Mouse (Mus musculus) liver, embryonic 16.5 days (tissue): ENCODE measurements around the gene Gm815. TPM values are rescaled to one million over a fixed set of nuclear protein-coding genes. Genes with fewer than 3 reads are reported as not detected.

Source experiments
- ATAC-seq: fragments of 200-750 bp; cut with Nextera tagmentation; 2 replicates; pipeline ENCODE4 v1.8.0; 2017; ENCODE audit warnings: low read depth, mild to moderate bottlenecking, moderate number of reproducible peaks, moderate library complexity
- H3K27ac ChIP-seq: fragments of 300-500 bp; sonication (generic); 2 replicates; pipeline ENCODE4 v1.5.1; 2014; ENCODE audit warnings: mild to moderate bottlenecking, low read length
- H3K27me3 ChIP-seq: fragments of 300-500 bp; sonication (generic); 2 replicates; pipeline ENCODE4 v1.6.1; 2014; ENCODE audit warnings: low read depth, low read length, mixed read lengths; ENCODE audit not compliant: control insufficient read depth, insufficient read depth
- H3K36me3 ChIP-seq: fragments of 300-500 bp; sonication (generic); 2 replicates; pipeline ENCODE4 v1.6.1; 2014; ENCODE audit warnings: mild to moderate bottlenecking; ENCODE audit not compliant: control insufficient read depth, insufficient read depth
- H3K4me1 ChIP-seq: fragments of 300-500 bp; sonication (generic); 2 replicates; pipeline ENCODE4 v1.6.1; 2014; ENCODE audit warnings: low read depth, low read length, mixed read lengths; ENCODE audit not compliant: control insufficient read depth
- H3K4me2 ChIP-seq: fragments of 300-500 bp; sonication (generic); 2 replicates; pipeline ENCODE4 v1.6.1; 2014; ENCODE audit warnings: low read depth, low read length, mixed read lengths
- H3K4me3 ChIP-seq: fragments of 300-500 bp; sonication (generic); 2 replicates; pipeline ENCODE4 v1.5.1; 2014; ENCODE audit warnings: low read depth, mild to moderate bottlenecking, low read length
- H3K9ac ChIP-seq: fragments of 300-500 bp; sonication (generic); 2 replicates; pipeline ENCODE4 v1.6.1; 2014; ENCODE audit warnings: low read depth, low read length
- H3K9me3 ChIP-seq: fragments of 300-500 bp; sonication (generic); replicated peaks from 2 replicates; pipeline ENCODE4 v1.6.1; 2016; ENCODE audit warnings: low read length; ENCODE audit not compliant: control insufficient read depth
- WGBS: fragments of 180-500 bp; shearing (Covaris S2); extraction: QIAGEN DNeasy Blood & Tissue Kit; methylation state at CpG from one replicate; pipeline ENCODE4 v1.1.7; 2014; ENCODE audit not compliant: insufficient replicate concordance; 5-methylcytosine and 5-hydroxymethylcytosine counted together
- polyA plus RNA-seq: library from polyadenylated mRNA; unstranded; fragments of >200 nt; fragmentation: Nextera tagmentation; extraction: Ambion mirVana; gene quantifications from 2 replicates; pipeline ENCODE4 v1.2.1, GENCODE M21; 2015

The Gm815 gene
- polyA plus RNA-seq, 1 experiment from 2014 or later, result not detected

DNA sequence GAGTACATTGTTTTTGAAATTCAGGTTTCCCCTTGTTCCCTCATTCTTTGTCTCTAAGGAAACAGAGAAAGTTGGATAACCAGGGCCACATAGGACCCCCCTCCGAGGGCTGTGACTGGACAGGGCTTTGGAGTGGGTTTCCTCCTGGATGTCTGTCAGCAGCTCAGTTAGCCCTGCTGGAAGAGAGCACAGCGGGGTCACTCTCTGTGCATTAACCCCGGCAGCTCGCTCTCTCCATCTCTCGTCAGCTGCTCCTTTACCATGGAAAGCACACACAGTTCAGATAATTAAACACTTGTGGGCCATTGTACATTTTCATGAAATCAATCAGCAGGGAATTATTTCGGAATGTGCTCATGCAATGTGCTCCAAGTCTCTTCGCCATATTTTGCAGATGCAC lies 15.4 kb upstream of the Gm815 start:
- no peaks in the 10 kb centered on the region for H3K4me1 ChIP-seq
- no peaks in the 10 kb centered on the region for H3K27me3 ChIP-seq
- 56% methylated on average over 7 of the region's 7 CpGs for WGBS
- no peak overlapping the region for H3K4me2 ChIP-seq
- H3K27ac ChIP-seq, result no peak overlapping the region
- no peak overlapping the region for H3K9ac ChIP-seq
- no peak overlapping the region for H3K4me3 ChIP-seq
- ATAC-seq, result no peak
- no peaks in the 10 kb centered on the region for H3K36me3 ChIP-seq
- no peaks in the 10 kb centered on the region for H3K9me3 ChIP-seq

DNA sequence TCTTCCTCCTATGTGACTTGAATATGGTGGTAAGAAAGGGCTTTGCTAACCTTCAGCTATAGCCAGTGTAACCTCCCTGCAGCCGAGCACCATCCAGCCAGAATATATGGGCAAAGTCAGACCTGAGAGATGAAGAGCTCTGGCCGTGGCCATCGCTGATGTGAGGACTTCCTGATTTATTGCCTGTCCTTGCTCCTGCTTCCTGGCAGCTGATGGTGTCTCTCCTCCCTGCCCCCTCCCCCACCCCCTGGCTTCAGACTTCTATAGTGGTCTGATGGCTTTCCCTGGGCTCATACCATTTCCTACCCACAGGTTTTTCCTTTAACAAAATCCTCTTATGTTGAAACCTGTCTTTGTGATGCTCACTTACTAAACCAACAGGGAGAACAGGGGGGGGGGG lies 14.6 kb upstream of the Gm815 start:
- Histone ChIP-seq H3K4me2 (no peak overlapping the region), H3K36me3 (no peaks in the 10 kb centered on the region), H3K27ac (no peak overlapping the region), H3K9me3 (no peaks in the 10 kb centered on the region), H3K9ac (no peak overlapping the region), H3K4me1 (no peaks in the 10 kb centered on the region), H3K4me3 (no peak overlapping the region), H3K27me3 (no peaks in the 10 kb centered on the region)
- no peak for ATAC-seq
- WGBS, result 25% methylated on average over 3 of the region's 3 CpGs

DNA sequence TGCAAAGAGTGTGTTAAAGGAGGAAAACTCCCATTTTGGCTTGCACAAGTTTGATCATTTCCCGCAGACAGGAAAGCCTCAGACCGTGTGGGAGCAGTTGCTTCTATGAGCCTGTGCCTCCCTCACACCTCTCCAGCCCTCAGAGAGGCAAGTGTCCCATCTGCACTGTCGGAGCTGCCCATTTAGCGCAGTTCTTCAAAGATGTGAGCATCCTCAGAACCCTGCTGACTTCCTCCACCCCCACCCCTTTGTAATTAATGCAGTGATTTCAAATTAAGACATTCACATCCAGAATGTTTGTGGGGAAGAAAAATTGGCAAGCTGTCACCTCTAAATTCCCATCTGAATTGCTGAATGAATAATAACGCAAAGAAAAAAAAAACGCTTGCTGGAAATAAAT lies 12.8 kb upstream of the Gm815 start:
- no peak for ATAC-seq
- H3K36me3 ChIP-seq, result no peaks in the 10 kb centered on the region
- no peaks in the 10 kb centered on the region for H3K27me3 ChIP-seq
- no peaks in the 10 kb centered on the region for H3K4me1 ChIP-seq
- H3K4me2 ChIP-seq, result no peak overlapping the region
- no peak overlapping the region for H3K4me3 ChIP-seq
- H3K9me3 ChIP-seq, result no peaks in the 10 kb centered on the region
- H3K27ac ChIP-seq, result no peak overlapping the region
- no peak overlapping the region for H3K9ac ChIP-seq
- 58% methylated on average over 6 of the region's 6 CpGs for WGBS

DNA sequence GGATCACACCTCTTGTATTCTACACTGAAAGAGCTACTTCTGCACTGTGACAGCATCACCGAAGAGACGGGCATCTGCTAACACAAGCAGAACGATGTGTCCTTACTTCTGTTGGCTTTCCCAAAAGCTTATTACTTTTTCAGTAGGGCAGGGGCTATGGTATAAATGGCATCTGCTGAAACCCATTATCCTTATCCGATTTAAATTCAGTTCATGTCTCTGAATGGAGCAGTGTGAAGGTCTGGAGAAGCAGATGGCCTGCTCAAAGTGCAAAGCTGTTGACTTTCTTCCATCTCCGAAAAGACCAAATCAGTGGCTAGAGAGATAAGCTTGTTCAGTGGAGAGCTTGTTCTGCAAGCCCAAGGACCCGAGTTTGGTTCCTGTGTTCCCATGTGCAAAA lies 10.1 kb upstream of the Gm815 start:
- Histone ChIP-seq H3K4me3 (no peak overlapping the region), H3K4me2 (no peak overlapping the region), H3K27me3 (no peaks in the 10 kb centered on the region), H3K9ac (no peak overlapping the region), H3K36me3 (no peaks in the 10 kb centered on the region), H3K27ac (no peak overlapping the region), H3K9me3 (no peaks in the 10 kb centered on the region), H3K4me1 (no peaks in the 10 kb centered on the region)
- WGBS, result 70% methylated on average over 6 of the region's 6 CpGs
- no peak for ATAC-seq

- no peaks in the 10 kb centered on the region for H3K27me3 ChIP-seq
- no peak overlapping the region for H3K4me3 ChIP-seq
- no peaks in the 10 kb centered on the region for H3K9me3 ChIP-seq
- 30% methylated on average over 10 of the region's 10 CpGs for WGBS
- no peak overlapping the region for H3K9ac ChIP-seq
- ATAC-seq, result no peak
- H3K27ac ChIP-seq, result no peak overlapping the region
- H3K4me1 ChIP-seq, result no peaks in the 10 kb centered on the region
- no peak overlapping the region for H3K4me2 ChIP-seq
- no peaks in the 10 kb centered on the region for H3K36me3 ChIP-seq
Measured at GRCm38 (mm10) chr19:26877180-26877775, 8.4 kb upstream of the Gm815 start.

DNA sequence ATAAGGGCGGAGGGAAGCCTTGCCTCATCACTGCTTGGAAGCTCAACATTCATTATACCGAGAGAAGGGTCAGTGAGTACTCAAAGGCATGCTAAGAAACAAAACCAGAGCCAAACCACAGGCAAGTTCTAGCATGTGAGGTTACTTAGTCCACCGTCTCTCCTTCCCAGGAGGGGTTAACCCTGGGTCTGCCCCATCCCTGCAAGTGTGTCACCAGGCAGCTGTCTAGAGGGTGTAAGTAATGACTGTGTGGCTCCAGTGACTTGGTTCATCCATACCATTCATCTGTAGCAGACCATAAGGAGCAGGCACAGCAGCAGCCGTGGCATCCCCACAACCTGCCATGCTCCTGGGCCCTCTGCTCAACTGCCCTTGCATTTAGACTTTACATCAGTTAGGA lies 5.8 kb upstream of the Gm815 start:
- Histone ChIP-seq H3K4me3 (no peak overlapping the region), H3K27me3 (no peaks in the 10 kb centered on the region), H3K27ac (no peak overlapping the region), H3K36me3 (no peaks in the 10 kb centered on the region), H3K4me1 (no peaks in the 10 kb centered on the region), H3K4me2 (no peak overlapping the region), H3K9ac (no peak overlapping the region), H3K9me3 (no peaks in the 10 kb centered on the region)
- no peak for ATAC-seq
- WGBS, result 61% methylated on average over 4 of the region's 4 CpGs

DNA sequence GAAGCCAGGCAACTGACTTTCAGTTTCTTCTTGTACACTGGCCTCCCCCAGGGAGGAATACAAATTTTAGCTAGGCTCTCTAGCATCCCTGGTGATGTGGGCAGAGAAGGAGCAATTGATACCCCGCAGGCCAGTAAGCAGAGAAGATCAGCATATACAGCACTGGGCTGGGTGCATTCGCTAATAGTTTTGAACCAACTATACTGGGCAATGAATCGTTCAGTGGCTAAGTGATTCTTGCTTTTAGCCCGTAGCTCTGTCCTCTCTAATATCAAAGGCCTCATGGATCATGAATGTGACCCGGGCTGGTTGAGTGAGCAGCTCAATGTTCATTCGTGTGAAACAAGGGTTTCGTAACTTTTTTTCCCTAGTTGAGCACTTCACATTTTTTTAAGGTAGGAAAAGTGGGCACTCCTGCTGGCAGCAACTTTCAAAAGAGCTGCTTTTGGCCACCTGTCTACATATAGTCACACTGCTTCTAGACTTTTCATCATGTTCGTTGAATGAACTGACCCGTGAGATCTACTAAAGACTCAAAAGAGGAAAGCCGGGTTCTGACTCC lies 3.7 kb upstream of the Gm815 start:
- no peaks in the 10 kb centered on the region for H3K9me3 ChIP-seq
- 68% methylated on average over 10 of the region's 10 CpGs for WGBS
- no peaks in the 10 kb centered on the region for H3K36me3 ChIP-seq
- ATAC-seq, result no peak
- no peak overlapping the region for H3K9ac ChIP-seq
- no peaks in the 10 kb centered on the region for H3K4me1 ChIP-seq
- H3K27ac ChIP-seq, result no peak overlapping the region
- H3K4me3 ChIP-seq, result no peak overlapping the region
- H3K4me2 ChIP-seq, result no peak overlapping the region
- H3K27me3 ChIP-seq, result no peaks in the 10 kb centered on the region

GRCm38 (mm10) chr19:26888171-26888570 lies 2.5 kb downstream of the Gm815 start:
- no peak overlapping the region for H3K4me2 ChIP-seq
- H3K4me3 ChIP-seq, result no peak overlapping the region
- no peaks in the 10 kb centered on the region for H3K27me3 ChIP-seq
- H3K36me3 ChIP-seq, result no peaks in the 10 kb centered on the region
- no peak overlapping the region for H3K9ac ChIP-seq
- H3K27ac ChIP-seq, result no peak overlapping the region
- ATAC-seq, result no peak
- H3K4me1 ChIP-seq, result no peaks in the 10 kb centered on the region
- WGBS, result 73% methylated on average over 9 of the region's 9 CpGs
- H3K9me3 ChIP-seq, result no peaks in the 10 kb centered on the region

GRCm38 (mm10) chr19:26891306-26891964 lies 5.8 kb downstream of the Gm815 start:
- Histone ChIP-seq H3K4me3 (no peak overlapping the region), H3K9me3 (no peaks in the 10 kb centered on the region), H3K4me2 (no peak overlapping the region), H3K9ac (no peak overlapping the region), H3K36me3 (no peaks in the 10 kb centered on the region), H3K27ac (no peak overlapping the region), H3K27me3 (no peaks in the 10 kb centered on the region), H3K4me1 (no peaks in the 10 kb centered on the region)
- 68% methylated on average over 9 of the region's 9 CpGs for WGBS
- no peak for ATAC-seq
